Mouse (Mus musculus) frontal cortex, adult 2 months (tissue): ENCODE measurements around the gene Smad5. TPM values are rescaled to one million over a fixed set of nuclear protein-coding genes. Genes with fewer than 3 reads are reported as not detected.
A peak's percentile ranks its signal among the peaks of the same experiment; 100 is the strongest.

Source experiments
- DNase-seq, 2 experiments: peaks; one replicate each; pipeline ENCODE4 v3.0.0; 2022; ENCODE audit warnings: low spot score in 1 of 2; ENCODE audit errors: extremely low spot score in 1 of 2
- polyA plus RNA-seq: library from polyadenylated mRNA; depleted of rRNA; stranded (reverse); fragments of >200 nt; gene quantifications from 2 replicates; pipeline ENCODE4 v1.2.3, GENCODE M21; 2012

Smad5 gene
- polyA plus RNA-seq, 1 experiment: 21.7 TPM

GRCm38 (mm10) chr13:56752474-56753191, 49.8 kb downstream of the Smad5 start:
- DNase-seq: no peak

GRCm38 (mm10) chr13:56753192-56753951, 50.6 kb downstream of the Smad5 start, which contains the start of gene Gm45623:
Gene Gm45623 (minus strand): TSS chr13:56753827.
- DNase-seq: no peak

- no peak for DNase-seq
Observed at GRCm38 (mm10) chr13:56755871-56756270, 53.1 kb downstream of the Smad5 start.

- no peak for DNase-seq
Observed at GRCm38 (mm10) chr13:56757201-56757600, 54.4 kb downstream of the Smad5 start.

GRCm38 (mm10) chr13:56758492-56758891, 55.7 kb downstream of the Smad5 start:
- DNase-seq: peak in 1 of 2 experiments; percentile 82

- no peak for DNase-seq
Observed at GRCm38 (mm10) chr13:56762446-56763229, 59.8 kb downstream of the Smad5 start.

DNA sequence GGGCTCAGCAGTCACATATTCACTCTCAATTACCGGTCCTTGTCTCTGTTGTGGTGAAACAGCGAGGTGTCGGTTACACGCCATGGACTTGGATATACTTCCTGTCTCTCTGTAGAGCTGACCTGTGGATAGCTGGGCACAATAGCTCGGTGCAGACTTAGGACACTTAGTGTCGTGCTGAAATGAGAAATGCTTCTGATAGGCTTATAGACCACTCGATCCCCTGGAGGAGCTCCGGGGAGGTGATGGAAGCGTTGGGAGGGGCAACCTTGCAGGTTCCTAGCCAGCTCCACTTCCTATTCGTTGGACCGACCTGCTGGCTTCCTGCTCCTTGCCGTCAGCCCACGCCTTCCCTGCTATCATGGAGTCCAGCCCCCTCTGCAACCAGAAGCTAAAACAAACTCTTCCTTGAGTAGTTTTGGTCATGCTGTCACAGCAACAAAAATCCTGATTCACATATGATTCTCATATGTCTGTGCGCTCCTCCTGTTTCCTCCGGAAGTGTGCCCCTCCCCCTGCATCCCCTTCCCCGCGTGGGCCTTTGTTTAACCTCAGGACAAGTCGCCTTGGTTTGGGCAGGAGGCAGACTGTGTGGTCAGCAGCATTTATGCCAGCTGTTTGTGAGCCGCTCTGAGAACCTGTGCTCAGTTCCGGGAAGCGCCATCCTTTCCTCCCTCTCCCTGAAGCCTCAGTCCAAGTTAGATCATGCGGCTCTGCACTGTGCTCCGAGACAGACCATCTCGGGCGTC, 62.6 kb downstream of the Smad5 start:
- no peak for DNase-seq

DNA sequence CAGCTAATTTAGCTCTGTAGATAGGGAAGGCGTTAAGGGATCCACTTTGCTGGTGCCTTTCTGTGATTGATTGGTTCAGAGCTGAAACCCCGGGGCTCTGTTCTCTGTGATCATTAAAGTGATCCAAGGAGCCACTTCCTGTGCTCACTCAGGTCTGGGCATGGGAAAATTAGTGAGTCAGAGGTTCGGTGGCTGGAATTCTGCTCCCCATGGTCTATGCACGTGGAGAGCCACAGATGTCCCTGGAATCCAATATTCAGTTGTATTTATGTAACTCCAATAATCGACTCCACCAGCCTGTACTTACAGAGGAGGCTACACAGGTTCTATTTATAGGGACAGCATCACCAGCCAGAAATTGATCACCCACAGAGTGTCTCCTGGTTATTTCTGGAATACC, 63.4 kb downstream of the Smad5 start:
- DNase-seq: no peak

DNA sequence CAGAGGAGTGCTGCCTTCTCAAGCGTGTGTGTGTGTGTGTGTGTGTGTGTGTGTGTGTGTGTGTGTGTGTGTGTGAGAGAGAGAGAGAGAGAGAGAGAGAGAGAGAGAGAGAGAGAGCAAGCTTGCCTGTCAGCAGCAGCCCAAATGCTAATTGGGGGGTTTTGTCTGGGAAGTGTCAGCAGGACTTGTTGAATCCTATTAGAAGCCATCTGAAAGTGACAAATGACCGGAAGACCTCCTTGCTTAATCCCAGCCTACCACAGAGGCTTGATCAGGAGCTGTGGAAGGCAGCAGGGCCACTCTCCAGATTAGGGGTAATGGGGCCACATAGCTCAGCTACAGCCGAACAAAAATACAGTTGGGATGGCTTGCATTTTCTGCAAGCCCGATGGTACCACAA, 66.6 kb downstream of the Smad5 start:
- no peak for DNase-seq

GRCm38 (mm10) chr13:56770136-56770578, 67.3 kb downstream of the Smad5 start:
- no peak for DNase-seq

DNA sequence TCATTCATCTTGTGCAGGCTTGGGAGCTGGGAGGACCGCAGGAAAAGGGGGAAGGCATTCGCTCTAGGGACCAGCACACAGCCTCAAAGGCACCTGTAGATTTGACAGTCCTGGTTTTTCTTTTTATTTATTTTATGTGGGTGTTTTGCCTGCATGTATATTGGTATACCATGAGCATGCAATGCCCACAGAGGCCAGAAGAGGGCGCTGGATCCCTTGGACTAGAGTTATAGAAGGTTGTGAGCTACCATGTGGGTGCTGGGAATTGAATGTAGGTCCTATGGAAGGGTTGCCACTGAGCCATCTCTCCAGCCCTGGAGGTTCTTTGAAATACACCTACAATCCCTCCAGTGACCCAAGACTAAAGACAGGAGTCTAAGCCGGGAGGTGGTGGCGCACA, 68.0 kb downstream of the Smad5 start:
- no peak for DNase-seq

DNA sequence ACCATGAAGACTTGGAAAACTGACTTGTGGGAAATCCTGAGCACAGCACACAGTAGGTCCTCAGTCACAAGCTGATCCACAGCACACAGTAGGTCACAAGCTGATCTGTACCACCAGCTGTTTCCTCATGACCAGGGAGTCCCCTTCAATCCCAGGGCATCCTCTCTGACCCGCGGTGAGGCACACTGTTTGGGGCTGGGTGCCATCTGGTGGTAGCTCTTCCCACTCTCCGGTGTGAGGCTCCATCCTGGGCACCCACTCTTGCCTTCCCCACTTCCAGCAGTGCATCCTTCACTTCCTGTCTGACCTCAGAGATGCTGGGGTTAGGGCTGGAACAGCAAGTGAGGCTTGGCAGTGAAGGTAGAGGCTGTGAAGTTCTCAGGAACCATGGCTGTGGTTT, 69.8 kb downstream of the Smad5 start:
- no peak for DNase-seq

DNA sequence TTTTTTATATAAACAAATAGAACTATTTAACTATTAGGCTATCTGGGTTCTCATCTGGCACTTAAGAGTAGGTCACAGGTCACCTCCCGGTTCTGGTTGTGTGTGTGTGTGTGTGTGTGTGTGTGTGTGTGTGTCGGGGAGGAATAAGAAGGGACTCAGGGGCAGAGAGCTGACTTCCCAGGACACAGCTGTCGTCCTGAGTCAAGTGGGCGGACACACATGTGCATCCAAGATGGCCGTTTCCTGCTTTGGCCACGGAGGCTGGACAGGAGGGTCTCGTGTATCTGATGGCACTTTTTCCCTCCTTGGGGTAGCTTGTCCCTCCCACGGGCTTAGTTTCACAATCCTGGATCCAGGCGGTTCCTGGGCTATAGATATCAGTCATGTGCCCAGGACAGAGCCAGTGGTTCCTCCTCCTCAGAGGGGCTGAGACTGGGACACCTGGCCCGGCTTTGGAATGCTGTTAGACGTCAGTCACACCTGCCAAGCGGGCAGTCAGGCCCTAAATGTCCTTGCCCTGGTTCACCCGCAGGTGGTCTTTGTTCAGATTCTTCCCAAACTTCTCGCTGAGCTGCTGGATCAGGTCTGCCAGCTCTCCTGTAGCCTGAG, 70.6 kb downstream of the Smad5 start:
- DNase-seq: no peak

GRCm38 (mm10) chr13:56774304-56774703, 71.5 kb downstream of the Smad5 start:
- DNase-seq: no peak

DNA sequence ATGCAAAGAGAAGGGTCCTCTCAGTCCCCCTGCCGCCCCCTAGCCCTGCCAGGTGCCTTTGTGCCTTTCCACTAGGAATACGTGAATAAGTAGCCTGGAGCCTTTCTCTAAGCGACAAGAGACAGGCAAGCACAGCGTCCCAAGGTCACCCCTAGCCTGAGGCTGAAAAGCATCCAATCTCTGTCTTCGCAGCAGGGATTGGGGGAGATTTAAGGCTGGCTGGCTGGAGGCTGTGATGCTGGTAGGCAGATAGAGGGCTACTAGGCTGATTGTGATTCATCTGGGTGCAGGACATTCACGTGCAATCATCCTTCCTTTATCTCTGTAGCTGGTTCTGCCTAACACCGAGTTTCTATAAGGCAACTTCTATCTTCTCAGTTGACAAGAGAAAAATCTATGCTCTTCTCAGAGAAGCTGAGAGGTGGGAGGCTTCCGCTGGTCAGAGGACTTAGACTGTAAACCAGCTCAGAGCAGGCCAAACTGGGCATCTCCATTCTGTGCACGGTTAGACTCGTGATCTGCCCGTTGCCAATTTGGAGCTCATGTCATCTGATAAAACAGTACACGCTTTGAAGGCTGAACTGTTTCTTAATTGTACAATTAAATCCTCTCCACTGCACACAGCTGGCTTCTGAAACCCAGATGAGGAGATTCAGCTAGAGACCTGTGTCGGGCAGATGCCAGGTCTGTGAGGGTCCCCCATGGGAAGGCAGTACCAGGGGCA, 78.1 kb downstream of the Smad5 start:
- DNase-seq: peak in 1 of 2 experiments; percentile 37

DNA sequence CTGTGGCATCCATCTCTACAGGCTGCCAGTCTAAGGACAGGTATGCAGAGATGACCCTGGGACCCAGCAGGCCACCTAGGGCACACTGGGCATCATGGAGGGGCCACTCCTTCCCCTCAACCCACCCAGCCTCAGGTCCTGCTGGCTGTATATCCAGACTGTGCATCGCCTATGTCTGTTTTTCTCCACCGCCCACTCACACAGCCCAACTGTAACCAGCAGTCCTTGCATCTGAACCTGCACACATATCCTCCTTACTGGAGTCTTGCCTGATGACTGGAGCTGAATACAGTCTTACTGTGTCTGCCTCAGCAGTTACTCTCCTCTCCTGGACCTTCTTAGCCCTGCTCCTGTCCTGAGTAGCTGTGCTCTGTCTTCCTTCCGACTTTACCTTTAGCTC, 78.9 kb downstream of the Smad5 start:
- DNase-seq: peak in 1 of 2 experiments; percentile 49

DNA sequence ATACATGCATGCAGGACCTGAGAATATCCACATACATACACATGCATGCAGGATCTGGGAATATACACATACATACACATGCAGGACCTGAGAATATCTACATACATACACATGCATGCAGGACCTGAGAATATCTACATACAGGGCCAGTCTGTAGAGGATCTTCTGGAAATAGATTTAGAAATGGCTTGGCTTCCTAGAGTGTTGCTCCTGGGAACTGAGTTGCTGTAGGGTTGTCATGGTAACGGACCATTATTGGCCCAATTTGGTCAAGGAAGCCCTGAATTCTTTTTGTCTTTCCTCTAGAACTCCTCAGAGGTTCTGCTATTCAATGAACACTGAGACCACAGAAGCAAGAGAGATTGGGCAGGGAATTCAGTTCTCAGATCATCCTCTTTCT, 79.8 kb downstream of the Smad5 start:
- DNase-seq: peak in 1 of 2 experiments; percentile 70

DNA sequence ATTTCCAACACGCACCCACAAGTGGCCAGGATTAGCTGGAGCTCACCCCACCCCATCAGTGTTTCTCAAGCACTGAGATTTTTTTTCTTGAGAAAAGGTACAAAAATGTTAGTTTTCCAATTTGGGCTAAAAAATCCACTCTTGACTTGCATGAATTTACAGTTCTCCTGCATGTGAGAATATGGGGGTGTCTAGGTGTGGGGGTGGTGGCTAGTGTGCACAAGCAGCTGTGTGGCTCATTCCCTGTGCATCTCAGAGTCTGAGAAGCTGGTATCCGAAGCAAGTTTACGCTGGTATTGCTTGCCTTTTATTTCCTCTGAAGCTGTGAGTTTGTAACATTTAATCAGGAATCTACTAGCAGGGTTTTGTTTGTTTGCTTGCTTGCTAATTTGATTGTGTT, 87.9 kb downstream of the Smad5 start:
- DNase-seq: peak; percentile 56 to 76
